Mouse (Mus musculus): ENCODE results near the gene Taar3. TPM values are rescaled to one million over a fixed set of nuclear protein-coding genes. Genes with fewer than 3 reads are reported as not detected.

Gene Taar3
- not detected in 2 replicates for polyA plus RNA-seq (2021; fragmentation: Nextera tagmentation)
- long read RNA-seq, experiment 1 = 0 reads
- long read RNA-seq, experiment 2 = 0 reads

GRCm38 (mm10) chr10:23949508-23950005 lies at the start of gene Taar3:
Gene Taar3 (plus strand): TSS chr10:23949558.

GRCm38 (mm10) chr10:23920056-23920455 lies 29.3 kb upstream of the Taar3 start, which contains the start of gene Taar1:
Gene Taar1 (plus strand): TSS chr10:23920356.

GRCm38 (mm10) chr10:23938312-23938711 lies 11.0 kb upstream of the Taar3 start, which contains the start of gene Taar2:
Gene Taar2 (plus strand): TSS chr10:23938572.

DNA sequence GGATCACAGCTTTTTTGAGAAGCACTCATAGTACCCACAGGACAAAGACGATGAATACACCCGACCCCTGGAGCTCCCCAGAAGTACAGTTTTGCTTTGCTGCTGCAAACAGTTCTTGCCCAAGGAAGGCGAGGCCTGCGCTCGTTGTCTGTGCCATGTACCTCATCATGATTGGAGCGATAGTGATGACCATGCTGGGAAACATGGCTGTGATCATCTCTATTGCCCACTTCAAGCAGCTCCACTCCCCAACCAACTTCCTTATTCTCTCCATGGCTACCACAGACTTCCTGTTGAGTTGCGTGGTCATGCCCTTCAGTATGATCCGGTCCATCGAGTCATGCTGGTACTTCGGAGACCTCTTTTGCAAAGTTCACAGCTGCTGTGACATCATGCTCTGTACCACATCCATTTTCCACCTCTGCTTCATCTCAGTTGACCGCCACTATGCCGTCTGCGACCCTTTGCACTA lies 11.1 kb downstream of the Taar3 start, which contains the start of gene Taar4:
Taar4 (plus strand) TSS at position 51 of the 472 bp plus-strand sequence.

GRCm38 (mm10) chr10:23970656-23971165 lies 21.4 kb downstream of the Taar3 start, which contains the start of gene Taar5:
Gene Taar5 (plus strand): TSS chr10:23970706.

GRCm38 (mm10) chr10:23985546-23985945 lies 36.2 kb downstream of the Taar3 start, which contains the start of gene Taar6:
Gene Taar6 (minus strand): TSS chr10:23985646.

GRCm38 (mm10) chr10:23993381-23993780 lies 44.0 kb downstream of the Taar3 start, which contains the start of gene Taar7a:
Gene Taar7a (minus strand): TSS chr10:23993481.

GRCm38 (mm10) chr10:23999639-24000038 lies 50.3 kb downstream of the Taar3 start, which contains the start of gene Taar7b:
Gene Taar7b (plus strand): TSS chr10:23999939.

Other genes with a start within 250 kb of the Taar3 start
- 850 and 1,172 TPM in 2 replicates for gene Rps12, start 162.3 kb upstream of the Taar3 start, polyA plus RNA-seq (2021; fragmentation: Nextera tagmentation)
- 11.2 and 14.0 TPM in 2 replicates for gene Slc18b1, start 152.6 kb upstream of the Taar3 start, polyA plus RNA-seq (2021; fragmentation: Nextera tagmentation)
- not detected in 2 replicates for gene Vnn3, start 98.1 kb upstream of the Taar3 start, polyA plus RNA-seq (2021; fragmentation: Nextera tagmentation)
- 0.30 and 0.70 TPM in 2 replicates for gene Vnn1, start 54.9 kb upstream of the Taar3 start, polyA plus RNA-seq (2021; fragmentation: Nextera tagmentation)
- gene Taar1, start 29.2 kb upstream of the Taar3 start, polyA plus RNA-seq (2021; fragmentation: Nextera tagmentation) = not detected in 2 replicates
- gene Taar2, start 11.0 kb upstream of the Taar3 start, polyA plus RNA-seq (2021; fragmentation: Nextera tagmentation) = not detected in 2 replicates
- gene Taar4, start 10.9 kb downstream of the Taar3 start, polyA plus RNA-seq (2021; fragmentation: Nextera tagmentation) = not detected in 2 replicates
- gene Taar5, start 21.1 kb downstream of the Taar3 start, polyA plus RNA-seq (2021; fragmentation: Nextera tagmentation) = not detected in 2 replicates
- not detected in 2 replicates for gene Taar6, start 36.1 kb downstream of the Taar3 start, polyA plus RNA-seq (2021; fragmentation: Nextera tagmentation)
- gene Taar7a, start 43.9 kb downstream of the Taar3 start, polyA plus RNA-seq (2021; fragmentation: Nextera tagmentation) = not detected in 2 replicates
- not detected in 2 replicates for gene Taar7b, start 50.4 kb downstream of the Taar3 start, polyA plus RNA-seq (2021; fragmentation: Nextera tagmentation)
- not detected in 2 replicates for gene Taar7d, start 77.7 kb downstream of the Taar3 start, polyA plus RNA-seq (2021; fragmentation: Nextera tagmentation)
- gene Taar7e, start 88.1 kb downstream of the Taar3 start, polyA plus RNA-seq (2021; fragmentation: Nextera tagmentation) = not detected in 2 replicates
- not detected in 2 replicates for gene Taar7f, start 100.0 kb downstream of the Taar3 start, polyA plus RNA-seq (2021; fragmentation: Nextera tagmentation)
- not detected in 2 replicates for gene Taar8a, start 126.9 kb downstream of the Taar3 start, polyA plus RNA-seq (2021; fragmentation: Nextera tagmentation)
- not detected in 2 replicates for gene Taar8b, start 142.7 kb downstream of the Taar3 start, polyA plus RNA-seq (2021; fragmentation: Nextera tagmentation)
- not detected in 2 replicates for gene Taar8c, start 152.4 kb downstream of the Taar3 start, polyA plus RNA-seq (2021; fragmentation: Nextera tagmentation)
- not detected in 2 replicates for gene Taar9, start 160.0 kb downstream of the Taar3 start, polyA plus RNA-seq (2021; fragmentation: Nextera tagmentation)
- 155 and 242 TPM in 2 replicates for gene Stx7, start 199.7 kb downstream of the Taar3 start, polyA plus RNA-seq (2021; fragmentation: Nextera tagmentation)